Mouse (Mus musculus) heart, postnatal 0 days (tissue): ENCODE measurements at regions not wholly inside any gene's neighbourhood (a gene's known extent, or its start where the extent isn't known, plus 50 kb on each side); places are given as distances from the start of the nearest gene placed in this dataset.

Experiments
- ATAC-seq: fragments of 200-750 bp; cut with Nextera tagmentation; 2 replicates; pipeline ENCODE4 v1.8.0; 2017; ENCODE audit warnings: low read depth, moderate number of reproducible peaks, moderate library complexity; ENCODE audit not compliant: insufficient read depth
- DNase-seq: peaks from one replicate; pipeline ENCODE4 v3.0.0-alpha.2; 2016; ENCODE audit warnings: low spot score
- H3K27ac ChIP-seq: fragments of 300-500 bp; sonication (generic); 2 replicates; pipeline ENCODE4 v1.5.1; 2014; ENCODE audit warnings: low read depth, mild to moderate bottlenecking
- H3K27me3 ChIP-seq: fragments of 300-500 bp; sonication (generic); 2 replicates; pipeline ENCODE4 v1.6.1; 2014; ENCODE audit warnings: low read length, mixed read lengths; ENCODE audit not compliant: control insufficient read depth, insufficient read depth
- H3K36me3 ChIP-seq: fragments of 300-500 bp; sonication (generic); replicated peaks from 2 replicates; pipeline ENCODE4 v1.6.1; 2014; ENCODE audit warnings: low read length, mixed read lengths; ENCODE audit not compliant: control insufficient read depth, insufficient read depth
- H3K4me1 ChIP-seq: fragments of 300-500 bp; sonication (generic); 2 replicates; pipeline ENCODE4 v1.6.1; 2014; ENCODE audit warnings: antibody characterized with exemption; ENCODE audit not compliant: control insufficient read depth, insufficient read depth
- H3K4me2 ChIP-seq: fragments of 300-500 bp; sonication (generic); 2 replicates; pipeline ENCODE4 v1.6.1; 2014; ENCODE audit warnings: low read depth, mild to moderate bottlenecking, low read length, moderate library complexity
- H3K4me3 ChIP-seq: fragments of 300-500 bp; sonication (generic); 2 replicates; pipeline ENCODE4 v1.5.1; 2014; ENCODE audit warnings: low read depth, low read length
- H3K9ac ChIP-seq: fragments of 300-500 bp; sonication (generic); replicated peaks from 2 replicates; pipeline ENCODE4 v1.6.1; 2014; ENCODE audit warnings: low read depth, low read length, mixed read lengths
- H3K9me3 ChIP-seq: fragments of 300-500 bp; sonication (generic); replicated peaks from 2 replicates; pipeline ENCODE4 v1.6.1; 2016; ENCODE audit warnings: low read length; ENCODE audit not compliant: control insufficient read depth
- CTCF ChIP-seq: IDR thresholded peaks from 2 replicates; pipeline ENCODE4 v1.5.1; 2016; ENCODE audit warnings: antibody characterized with exemption, control low read depth, low read depth
- EP300 ChIP-seq: IDR thresholded peaks from 2 replicates; pipeline ENCODE4 v1.6.1; 2016; ENCODE audit warnings: antibody characterized with exemption, low read depth
- WGBS: fragments of 180-500 bp; shearing (Covaris S2); extraction: QIAGEN DNeasy Blood & Tissue Kit; methylation state at CpG from one replicate; pipeline ENCODE4 v1.1.7; 2014; 5-methylcytosine and 5-hydroxymethylcytosine counted together

GRCm38 (mm10) chr12:107181291-107181690, 307.1 kb upstream of the 3110018I06Rik start:
- ATAC-seq (no peak), DNase-seq (no peak)
- TF ChIP-seq EP300 (no peak), CTCF (no peak)
- H3K27me3 ChIP-seq = no peaks in the 10 kb centered on the region
- WGBS = 72% methylated on average over 9 of the region's 9 CpGs
- H3K9ac ChIP-seq = no peak overlapping the region
- H3K36me3 ChIP-seq = no peaks in the 10 kb centered on the region
- H3K4me3 ChIP-seq = no peak overlapping the region
- H3K4me1 ChIP-seq = no peaks in the 10 kb centered on the region
- no peaks in the 10 kb centered on the region for H3K9me3 ChIP-seq
- H3K4me2 ChIP-seq = no peak overlapping the region
- no peak overlapping the region for H3K27ac ChIP-seq

DNA sequence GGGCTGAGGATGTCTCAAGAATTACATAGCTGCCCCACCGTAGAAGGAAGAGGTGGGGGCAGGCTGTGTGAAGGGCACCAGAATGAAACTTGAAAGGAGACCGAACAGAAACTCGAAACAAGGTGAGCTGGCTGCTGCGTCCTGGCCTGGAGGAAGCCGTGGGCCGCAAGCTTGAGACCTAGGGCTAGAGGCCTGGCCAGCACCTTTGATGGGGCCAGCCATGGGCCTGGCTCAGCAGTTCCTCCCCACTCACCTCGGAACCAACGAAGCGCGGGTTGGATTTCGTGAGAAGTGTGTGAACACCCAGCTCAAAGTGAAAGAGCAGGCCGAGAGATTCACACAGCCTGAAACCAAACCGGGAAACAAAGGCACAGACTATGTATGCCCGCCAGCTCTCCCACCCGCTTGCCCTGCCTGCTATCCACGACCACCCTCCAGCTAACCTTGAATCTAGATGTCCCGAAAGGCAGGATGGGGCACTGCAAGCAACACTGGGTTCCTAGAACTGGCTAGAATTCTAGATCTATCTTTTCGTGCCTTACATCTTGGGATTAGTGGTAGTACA, 306.3 kb upstream of the 3110018I06Rik start:
- Histone ChIP-seq H3K4me2 (no peak overlapping the region), H3K27me3 (no peaks in the 10 kb centered on the region), H3K4me1 (no peaks in the 10 kb centered on the region), H3K4me3 (no peak overlapping the region), H3K27ac (no peak overlapping the region), H3K9me3 (no peaks in the 10 kb centered on the region), H3K36me3 (no peaks in the 10 kb centered on the region), H3K9ac (no peak overlapping the region)
- TF ChIP-seq CTCF = no peak
- TF ChIP-seq EP300 = no peak
- 89% methylated on average over 18 of the region's 18 CpGs for WGBS
- DNase-seq = no peak
- ATAC-seq = no peak

GRCm38 (mm10) chr12:107183283-107183682, 305.1 kb upstream of the 3110018I06Rik start:
- no peak for DNase-seq
- Histone ChIP-seq H3K9me3 (no peaks in the 10 kb centered on the region), H3K4me1 (no peaks in the 10 kb centered on the region), H3K36me3 (no peaks in the 10 kb centered on the region), H3K4me2 (no peak overlapping the region), H3K27me3 (no peaks in the 10 kb centered on the region), H3K4me3 (no peak overlapping the region), H3K27ac (no peak overlapping the region), H3K9ac (no peak overlapping the region)
- WGBS = 43% methylated on average over 9 of the region's 9 CpGs
- ATAC-seq = no peak
- TF ChIP-seq CTCF (no peak), EP300 (no peak)

GRCm38 (mm10) chr12:107184426-107184825, 304.0 kb upstream of the 3110018I06Rik start:
- H3K4me3 ChIP-seq = no peak overlapping the region
- TF ChIP-seq EP300 (no peak), CTCF (no peak)
- no peaks in the 10 kb centered on the region for H3K36me3 ChIP-seq
- H3K9ac ChIP-seq = no peak overlapping the region
- H3K4me2 ChIP-seq = no peak overlapping the region
- H3K4me1 ChIP-seq = no peaks in the 10 kb centered on the region
- no peaks in the 10 kb centered on the region for H3K27me3 ChIP-seq
- WGBS = 39% methylated on average over 3 of the region's 3 CpGs
- no peak overlapping the region for H3K27ac ChIP-seq
- DNase-seq = no peak
- no peaks in the 10 kb centered on the region for H3K9me3 ChIP-seq
- ATAC-seq = no peak

- no peaks in the 10 kb centered on the region for H3K36me3 ChIP-seq
- 63% methylated on average over 6 of the region's 6 CpGs for WGBS
- H3K27me3 ChIP-seq = no peaks in the 10 kb centered on the region
- no peak overlapping the region for H3K9ac ChIP-seq
- no peak for ATAC-seq
- H3K4me2 ChIP-seq = no peak overlapping the region
- no peak for TF ChIP-seq CTCF
- TF ChIP-seq EP300 = no peak
- no peak for DNase-seq
- H3K27ac ChIP-seq = no peak overlapping the region
- no peaks in the 10 kb centered on the region for H3K9me3 ChIP-seq
- no peaks in the 10 kb centered on the region for H3K4me1 ChIP-seq
- no peak overlapping the region for H3K4me3 ChIP-seq
These were observed 302.1 kb upstream of the 3110018I06Rik start for GRCm38 (mm10) chr12:107186361-107186760.

DNA sequence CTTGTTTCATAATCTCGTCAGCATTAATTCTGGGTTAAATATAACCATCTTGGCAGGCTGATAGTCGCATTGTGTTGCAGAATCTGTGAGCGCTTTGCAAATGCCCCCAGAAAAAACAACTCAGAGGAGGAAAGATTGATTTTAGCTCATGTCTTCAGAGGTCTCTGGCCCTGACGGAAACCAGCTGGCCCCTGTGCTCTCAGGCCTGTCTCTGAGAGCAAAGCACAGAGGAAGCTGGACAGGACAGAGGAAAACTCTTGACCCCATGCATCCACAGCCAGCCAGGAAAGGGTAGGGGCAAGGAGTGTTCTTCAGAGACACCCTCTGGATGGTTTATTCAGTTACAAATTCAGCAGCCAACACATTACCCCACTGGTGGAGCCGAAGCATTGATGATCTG, 300.4 kb upstream of the 3110018I06Rik start:
- Histone ChIP-seq H3K9me3 (no peaks in the 10 kb centered on the region), H3K4me1 (no peaks in the 10 kb centered on the region), H3K9ac (no peak overlapping the region), H3K4me3 (no peak overlapping the region), H3K27ac (no peak overlapping the region), H3K36me3 (no peaks in the 10 kb centered on the region), H3K27me3 (no peaks in the 10 kb centered on the region), H3K4me2 (no peak overlapping the region)
- ATAC-seq (no peak), DNase-seq (no peak)
- TF ChIP-seq EP300 (no peak), CTCF (no peak)
- 41% methylated on average over 5 of the region's 5 CpGs for WGBS
